Mouse (Mus musculus) liver, embryonic 12.5 days (tissue): ENCODE results near the gene Hspa4. TPM values are rescaled to one million over a fixed set of nuclear protein-coding genes. Genes with fewer than 3 reads are reported as not detected.
A peak's percentile ranks its signal among the peaks of the same experiment; 100 is the strongest.
"Not testable (repeated sequence)": the region's sequence is repeated elsewhere in the genome, so short reads cannot be mapped to it uniquely, and the experiment has no call there.

Source experiments
- ATAC-seq: fragments of 200-750 bp; cut with Nextera tagmentation; 2 replicates; pipeline ENCODE4 v1.8.0; 2017; ENCODE audit warnings: moderate number of reproducible peaks, mild to moderate bottlenecking, moderate library complexity
- H3K27ac ChIP-seq: fragments of 300-500 bp; sonication (generic); 2 replicates; pipeline ENCODE4 v1.5.1; 2016; ENCODE audit warnings: mild to moderate bottlenecking
- H3K27me3 ChIP-seq: fragments of 300-500 bp; sonication (generic); replicated peaks from 2 replicates; pipeline ENCODE4 v1.6.1; 2016; ENCODE audit warnings: mild to moderate bottlenecking, moderate library complexity
- H3K36me3 ChIP-seq: fragments of 300-500 bp; sonication (generic); 2 replicates; pipeline ENCODE4 v1.6.1; 2016; ENCODE audit warnings: mild to moderate bottlenecking, moderate library complexity
- H3K4me1 ChIP-seq: fragments of 300-500 bp; sonication (generic); 2 replicates; pipeline ENCODE4 v1.6.1; 2016
- H3K4me2 ChIP-seq: fragments of 300-500 bp; sonication (generic); 2 replicates; pipeline ENCODE4 v1.6.1; 2016; ENCODE audit warnings: mild to moderate bottlenecking, moderate library complexity
- H3K4me3 ChIP-seq: fragments of 300-500 bp; sonication (generic); 2 replicates; pipeline ENCODE4 v1.5.1; 2016; ENCODE audit warnings: mild to moderate bottlenecking, moderate library complexity
- H3K9ac ChIP-seq: fragments of 300-500 bp; sonication (generic); 2 replicates; pipeline ENCODE4 v1.6.1; 2016; ENCODE audit warnings: mild to moderate bottlenecking, moderate library complexity
- H3K9me3 ChIP-seq: fragments of 300-500 bp; sonication (generic); replicated peaks from 2 replicates; pipeline ENCODE4 v1.6.1; 2016; ENCODE audit warnings: mild to moderate bottlenecking, moderate library complexity
- WGBS: fragments of 180-500 bp; shearing (Covaris S2); methylation state at CpG from one replicate; pipeline ENCODE4 v1.1.7; 2016; ENCODE audit not compliant: insufficient replicate concordance; 5-methylcytosine and 5-hydroxymethylcytosine counted together
- polyA plus RNA-seq: library from polyadenylated mRNA; unstranded; fragments of >200 nt; fragmentation: Nextera tagmentation; extraction: Ambion mirVana; gene quantifications from 2 replicates; pipeline ENCODE4 v1.2.1, GENCODE M21; 2016

The Hspa4 gene
- 101 and 103 TPM in 2 replicates for polyA plus RNA-seq

GRCm38 (mm10) chr11:53300330-53301166, at the start of gene Hspa4:
Hspa4 (minus strand) TSS chr11:53300457.
- Histone ChIP-seq H3K9me3 (no peaks in the 10 kb centered on the region), H3K36me3 (peaks cover 25% of the 10 kb centered on the region), H3K4me1 (peaks cover 46% of the 10 kb centered on the region), H3K9ac (peak within 1 kb of the TSS; percentile 100), H3K27ac (peak within 1 kb of the TSS; percentile 98), H3K27me3 (no peaks in the 10 kb centered on the region), H3K4me2 (peak within 1 kb of the TSS; percentile 89), H3K4me3 (peak within 1 kb of the TSS; percentile 100)
- ATAC-seq, result peak; percentile 94
- WGBS, result 1% methylated on average over 58 of the region's 58 CpGs

GRCm38 (mm10) chr11:53345738-53346137, 45.5 kb upstream of the Hspa4 start:
- Histone ChIP-seq H3K27me3 (peaks cover 4% of the 10 kb centered on the region), H3K9ac (no peak overlapping the region), H3K4me1 (peaks cover 30% of the 10 kb centered on the region), H3K36me3 (no peaks in the 10 kb centered on the region), H3K4me2 (peak overlapping the region; percentile 18; the same call in 1 of the 2 replicates), H3K9me3 (no peaks in the 10 kb centered on the region), H3K27ac (no peak overlapping the region), H3K4me3 (no peak overlapping the region)
- 12% methylated on average over 2 of the region's 2 CpGs for WGBS
- ATAC-seq, result no peak

- 6% methylated on average over 5 of the region's 5 CpGs for WGBS
- peaks cover 4% of the 10 kb centered on the region for H3K27me3 ChIP-seq
- no peaks in the 10 kb centered on the region for H3K9me3 ChIP-seq
- H3K4me3 ChIP-seq, result no peak overlapping the region
- peak; percentile 51 for ATAC-seq
- H3K9ac ChIP-seq, result no peak overlapping the region
- no peak overlapping the region for H3K4me2 ChIP-seq
- H3K4me1 ChIP-seq, result peaks cover 29% of the 10 kb centered on the region
- H3K27ac ChIP-seq, result no peak overlapping the region
- no peaks in the 10 kb centered on the region for H3K36me3 ChIP-seq
These were observed 45.1 kb upstream of the Hspa4 start for GRCm38 (mm10) chr11:53345328-53345727.

DNA sequence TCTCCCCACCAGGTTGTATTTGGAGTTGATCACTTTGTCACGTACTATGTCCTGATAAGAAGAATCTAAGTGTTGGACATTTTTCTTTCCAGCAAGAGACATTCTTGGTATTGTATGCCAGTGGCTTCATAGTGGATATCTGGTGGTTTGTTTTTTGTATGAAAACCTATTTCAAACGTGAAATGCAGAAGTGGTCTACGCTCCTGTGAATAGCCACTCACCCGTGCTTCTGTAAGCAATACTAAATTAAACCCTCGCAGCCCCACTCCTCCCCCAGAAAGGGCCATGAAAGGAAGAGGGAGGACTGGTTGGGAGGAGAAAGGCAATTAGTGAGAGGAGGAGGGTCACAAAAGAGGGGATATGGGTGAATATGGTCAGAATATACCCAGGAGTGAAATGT, 42.5 kb upstream of the Hspa4 start:
- H3K36me3 ChIP-seq, result no peaks in the 10 kb centered on the region
- no peak overlapping the region for H3K9ac ChIP-seq
- no peak for ATAC-seq
- 22% methylated on average over 5 of the region's 5 CpGs for WGBS
- no peaks in the 10 kb centered on the region for H3K9me3 ChIP-seq
- H3K4me2 ChIP-seq, result no peak overlapping the region
- H3K4me3 ChIP-seq, result no peak overlapping the region
- no peak overlapping the region for H3K27ac ChIP-seq
- peaks cover 4% of the 10 kb centered on the region; the same call in 1 of the 2 replicates for H3K27me3 ChIP-seq
- peaks cover 22% of the 10 kb centered on the region for H3K4me1 ChIP-seq

GRCm38 (mm10) chr11:53341019-53341418, 40.8 kb upstream of the Hspa4 start:
- not testable (repeated sequence) for H3K27ac ChIP-seq, H3K9me3 ChIP-seq, H3K9ac ChIP-seq, H3K4me3 ChIP-seq, H3K27me3 ChIP-seq, H3K36me3 ChIP-seq, ATAC-seq, H3K4me2 ChIP-seq
- 77% methylated on average over 9 of the region's 10 CpGs for WGBS
- H3K4me1 ChIP-seq, result peaks cover 19% of the 10 kb centered on the region

DNA sequence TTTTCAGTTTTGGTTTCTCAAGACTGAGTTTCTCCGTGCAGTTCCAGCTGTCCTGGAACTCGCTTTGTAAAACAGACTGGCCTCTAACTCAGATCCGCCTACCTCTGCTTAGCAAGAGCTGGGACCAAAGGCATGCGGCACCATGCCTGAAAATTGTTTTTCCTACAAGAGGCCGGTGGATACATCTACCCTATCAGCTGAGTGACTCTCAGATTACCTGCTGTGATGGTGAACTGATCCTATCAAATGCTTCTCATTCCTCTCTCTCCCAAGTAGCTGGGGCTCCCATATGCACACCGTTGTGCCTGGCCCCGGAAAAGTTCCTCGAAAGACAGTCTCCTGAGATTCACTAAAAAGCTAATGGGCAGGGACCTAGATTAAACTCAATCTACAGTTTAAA, 37.4 kb upstream of the Hspa4 start:
- ATAC-seq, result no peak
- no peak overlapping the region for H3K27ac ChIP-seq
- H3K27me3 ChIP-seq, result no peaks in the 10 kb centered on the region
- WGBS, result 73% methylated on average over 8 of the region's 8 CpGs
- peaks cover 11% of the 10 kb centered on the region for H3K36me3 ChIP-seq
- peaks cover 13% of the 10 kb centered on the region for H3K4me1 ChIP-seq
- no peak overlapping the region for H3K9ac ChIP-seq
- no peak overlapping the region for H3K4me2 ChIP-seq
- no peak overlapping the region for H3K4me3 ChIP-seq
- H3K9me3 ChIP-seq, result no peaks in the 10 kb centered on the region

- WGBS, result 68% methylated on average over 1 of the region's 1 CpGs
- H3K4me2 ChIP-seq, result no peak overlapping the region
These were observed 36.7 kb upstream of the Hspa4 start for GRCm38 (mm10) chr11:53336924-53337323.

DNA sequence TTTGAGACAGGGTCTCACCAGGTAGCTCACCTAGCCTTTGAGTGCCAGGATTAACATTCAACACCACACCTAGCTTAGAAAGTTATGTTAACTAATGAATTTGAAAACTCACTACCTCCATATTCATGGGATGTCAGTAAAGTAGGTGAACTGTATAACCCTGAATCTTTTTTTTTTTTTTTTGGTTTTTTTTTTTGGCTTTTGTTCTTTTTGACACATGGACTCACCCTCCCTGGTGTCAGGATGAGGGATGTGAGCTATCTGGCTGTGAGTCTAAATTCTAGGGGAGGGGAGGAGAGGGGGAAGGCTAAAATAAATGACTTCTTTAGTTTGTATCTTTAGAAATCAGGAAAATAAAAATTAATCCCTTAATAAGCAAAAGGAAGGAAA, 35.9 kb upstream of the Hspa4 start:
- Histone ChIP-seq H3K9me3 (no peaks in the 10 kb centered on the region), H3K9ac (no peak overlapping the region), H3K36me3 (peaks cover 25% of the 10 kb centered on the region), H3K4me3 (no peak overlapping the region), H3K4me2 (no peak overlapping the region), H3K27me3 (no peaks in the 10 kb centered on the region), H3K27ac (0 out of 2 replicates have a peak overlapping the region, but pooled peaks have one; percentile 36), H3K4me1 (peaks cover 12% of the 10 kb centered on the region)
- no peak for ATAC-seq

More at GRCm38 (mm10) chr11:53336924-53337323, 36.7 kb upstream of the Hspa4 start:
- H3K9ac ChIP-seq, result no peak overlapping the region
- ATAC-seq, result no peak
- H3K9me3 ChIP-seq, result no peaks in the 10 kb centered on the region
- peaks cover 18% of the 10 kb centered on the region for H3K36me3 ChIP-seq
- no peak overlapping the region for H3K27ac ChIP-seq
- no peak overlapping the region for H3K4me3 ChIP-seq
- H3K27me3 ChIP-seq, result no peaks in the 10 kb centered on the region
- peaks cover 12% of the 10 kb centered on the region for H3K4me1 ChIP-seq

DNA sequence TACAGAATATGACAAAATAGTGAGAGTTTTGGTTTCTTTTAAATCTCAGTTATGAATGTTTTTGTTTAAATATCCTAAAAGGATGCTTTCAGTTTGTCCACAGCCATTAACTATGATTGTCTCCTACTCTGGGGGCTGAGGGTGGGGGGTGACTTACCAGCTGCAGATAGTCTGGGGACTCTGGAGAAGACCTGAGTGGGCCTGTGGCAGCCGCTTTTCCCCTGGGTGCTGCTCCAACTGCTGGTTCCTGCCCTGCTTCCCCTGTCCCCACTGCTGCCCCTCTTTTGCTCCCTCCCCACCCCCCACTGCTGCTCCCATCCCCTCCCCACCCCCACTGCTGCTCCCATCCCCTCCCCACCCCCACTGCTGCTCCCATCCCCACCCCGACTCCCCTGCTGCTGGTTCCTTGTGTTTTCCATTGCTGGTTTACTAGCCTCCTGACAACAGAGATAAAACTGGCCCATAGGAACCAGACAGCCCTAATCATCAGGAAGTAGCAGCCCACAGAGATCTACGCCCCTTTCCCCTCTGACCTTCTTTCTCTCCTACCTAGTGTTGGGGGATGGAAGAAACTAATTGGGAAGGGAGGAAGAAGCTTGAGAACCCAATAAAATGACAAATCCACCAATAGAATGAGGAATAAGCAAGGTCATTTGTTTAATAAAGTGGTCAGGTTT, 35.4 kb upstream of the Hspa4 start:
- 0 out of 2 replicates have a peak overlapping the region, but pooled peaks have one; percentile 36 for H3K27ac ChIP-seq
- peak overlapping the region; percentile 24; the same call in 1 of the 2 replicates for H3K4me2 ChIP-seq
- H3K4me1 ChIP-seq, result peaks cover 12% of the 10 kb centered on the region
- peaks cover 30% of the 10 kb centered on the region for H3K36me3 ChIP-seq
- no peaks in the 10 kb centered on the region for H3K27me3 ChIP-seq
- no peaks in the 10 kb centered on the region for H3K9me3 ChIP-seq
- ATAC-seq, result peak; percentile 21; the same call in 1 of the 2 replicates
- WGBS, result 17% methylated on average over 3 of the region's 3 CpGs
- H3K9ac ChIP-seq, result no peak overlapping the region
- H3K4me3 ChIP-seq, result no peak overlapping the region

DNA sequence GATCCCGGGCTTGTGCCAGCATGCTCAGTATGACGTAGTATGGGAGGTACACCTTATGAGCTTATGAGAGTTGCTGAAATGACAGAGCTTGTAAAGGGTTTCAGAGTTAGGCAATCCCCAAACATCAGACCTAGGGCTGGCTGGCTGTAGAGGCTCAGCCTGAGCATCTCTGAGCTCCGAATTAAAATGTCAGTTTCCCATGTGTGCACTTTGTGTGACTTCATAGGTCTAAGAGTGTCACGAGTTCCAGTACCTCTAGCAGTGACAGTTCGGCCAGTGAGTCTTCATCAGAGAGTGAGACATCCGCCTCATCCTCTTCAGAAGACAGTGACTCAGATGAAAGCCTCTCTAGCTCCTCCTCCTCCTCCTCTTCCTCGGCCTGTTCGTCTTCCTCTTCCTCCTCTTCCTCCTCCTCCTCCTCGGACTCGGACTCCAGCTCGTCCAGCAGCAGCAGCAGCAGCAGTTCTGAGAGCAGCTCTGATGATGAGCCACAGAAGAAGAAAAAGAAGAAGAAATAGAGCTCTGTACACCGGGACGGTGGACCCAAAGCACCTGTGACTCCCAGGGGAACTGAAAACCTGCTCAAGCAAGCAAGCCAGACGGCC, 31.9 kb upstream of the Hspa4 start:
- Histone ChIP-seq H3K9me3 (no peaks in the 10 kb centered on the region), H3K4me2 (no peak overlapping the region), H3K27ac (no peak overlapping the region), H3K27me3 (no peaks in the 10 kb centered on the region), H3K9ac (no peak overlapping the region), H3K4me3 (no peak overlapping the region), H3K36me3 (peaks cover 62% of the 10 kb centered on the region), H3K4me1 (peaks cover 18% of the 10 kb centered on the region)
- WGBS, result 67% methylated on average over 14 of the region's 14 CpGs
- ATAC-seq, result no peak

DNA sequence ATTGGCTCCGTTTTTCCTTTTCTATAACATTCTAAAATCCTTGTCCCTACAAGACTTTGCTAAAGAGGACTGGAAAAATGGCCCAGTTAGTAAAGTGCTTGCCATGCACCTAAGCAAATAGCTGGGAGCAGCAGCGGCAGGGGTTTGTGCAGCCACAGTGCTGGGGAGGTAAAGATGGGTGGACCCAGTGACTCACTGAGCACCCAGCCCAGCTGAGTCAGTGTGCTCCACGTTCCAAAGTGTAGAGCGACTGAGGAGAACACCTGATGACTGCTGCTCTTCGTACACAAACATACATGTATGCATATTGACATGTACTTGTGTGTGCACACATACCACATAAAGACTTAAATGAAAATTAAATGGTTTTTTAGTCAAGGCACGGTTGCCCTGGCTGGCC, 30.9 kb upstream of the Hspa4 start:
- peaks cover 66% of the 10 kb centered on the region for H3K36me3 ChIP-seq
- no peak overlapping the region for H3K4me2 ChIP-seq
- no peaks in the 10 kb centered on the region for H3K27me3 ChIP-seq
- WGBS, result 82% methylated on average over 6 of the region's 6 CpGs
- no peak overlapping the region for H3K27ac ChIP-seq
- ATAC-seq, result no peak
- H3K4me1 ChIP-seq, result peaks cover 19% of the 10 kb centered on the region
- H3K4me3 ChIP-seq, result no peak overlapping the region
- H3K9me3 ChIP-seq, result no peaks in the 10 kb centered on the region
- no peak overlapping the region for H3K9ac ChIP-seq

DNA sequence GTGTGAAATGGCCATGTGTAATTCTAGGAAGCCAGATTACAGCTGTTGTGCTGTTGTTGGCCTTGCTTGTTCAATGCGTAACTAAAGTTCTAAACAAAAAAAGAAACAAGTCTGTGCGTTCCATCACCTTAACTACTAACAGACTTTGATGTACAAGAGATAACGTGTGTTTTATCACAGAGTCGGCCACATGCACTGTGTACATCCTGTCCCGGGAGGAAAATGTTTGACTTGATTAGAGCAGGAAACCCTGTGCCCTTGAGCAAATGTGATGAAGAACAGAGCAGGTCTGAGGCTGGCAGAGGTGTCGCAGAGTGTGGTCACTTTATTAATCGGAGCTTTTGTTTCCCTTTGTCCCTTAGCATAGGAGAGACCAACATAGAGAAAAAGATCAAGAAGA, 30.1 kb upstream of the Hspa4 start:
- H3K27ac ChIP-seq, result no peak overlapping the region
- H3K36me3 ChIP-seq, result peaks cover 66% of the 10 kb centered on the region
- no peaks in the 10 kb centered on the region for H3K9me3 ChIP-seq
- no peak overlapping the region for H3K9ac ChIP-seq
- 39% methylated on average over 7 of the region's 7 CpGs for WGBS
- no peak for ATAC-seq
- H3K4me2 ChIP-seq, result no peak overlapping the region
- no peaks in the 10 kb centered on the region for H3K27me3 ChIP-seq
- no peak overlapping the region for H3K4me3 ChIP-seq
- peaks cover 19% of the 10 kb centered on the region for H3K4me1 ChIP-seq
